Mouse (Mus musculus): ENCODE measurements around the gene Riok2. TPM values are rescaled to one million over a fixed set of nuclear protein-coding genes. Genes with fewer than 3 reads are reported as not detected.

The Riok2 gene
- polyA plus RNA-seq, 1 experiment from 2014 or later: 13.6 TPM

DNA sequence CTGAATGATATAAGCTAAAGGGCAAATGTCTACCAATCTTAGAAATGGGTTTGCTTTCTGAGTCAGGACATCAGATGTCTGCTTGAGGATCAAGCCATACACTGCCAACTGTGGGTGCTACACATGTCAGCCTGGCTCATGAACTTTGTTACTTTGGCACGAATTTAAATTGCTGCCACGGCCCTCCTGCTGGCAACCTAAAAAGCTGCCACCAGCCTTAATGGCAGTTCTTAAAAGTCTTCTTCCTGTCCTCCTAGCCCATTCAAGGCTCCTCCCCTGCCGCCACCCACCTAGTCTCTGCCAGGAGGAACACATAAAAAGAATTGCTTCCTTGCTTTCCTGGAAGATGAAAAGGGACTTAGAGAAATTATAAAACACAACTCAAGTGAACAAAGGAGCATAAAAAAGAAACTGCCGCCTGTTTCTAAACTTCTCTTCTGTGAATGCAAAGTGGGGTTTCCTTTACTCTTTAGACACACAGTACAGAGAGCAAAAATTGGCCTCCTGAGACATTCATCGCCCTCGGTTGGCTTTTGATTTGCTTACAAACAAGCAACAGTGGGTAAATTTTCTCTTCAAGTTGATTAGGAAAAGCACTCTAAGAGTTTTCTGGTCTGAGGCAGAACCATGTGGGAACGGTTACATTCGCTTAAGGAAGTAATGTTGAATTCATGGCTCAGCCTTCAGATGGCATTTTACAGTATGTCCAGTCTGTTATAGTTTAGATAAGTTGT, 30.9 kb downstream of the Riok2 start:
- Histone ChIP-seq H3K4me2 (replicated peaks; ENCODE audit: low read depth) (no peak overlapping the region), H3K27ac (ENCODE audit: low read depth, low read length) (no peak overlapping the region), H3K9ac (ENCODE audit: low read depth, low read length) (no peak overlapping the region), H3K9me3 (ENCODE audit: control insufficient read depth) (no peaks in the 10 kb centered on the region), H3K36me3 (ENCODE audit: control insufficient read depth, insufficient read depth) (no peaks in the 10 kb centered on the region), H3K4me3 (ENCODE audit: low read depth, low read length) (no peak overlapping the region), H3K4me1 (replicated peaks; ENCODE audit: control insufficient read depth, insufficient read depth, low read length) (no peaks in the 10 kb centered on the region), H3K27me3 (replicated peaks; ENCODE audit: control insufficient read depth, insufficient read depth, low read length) (no peaks in the 10 kb centered on the region)
- no peak for TF ChIP-seq CTCF (IDR thresholded peaks at IDR 0.05; ENCODE audit: low read depth)
- no peak for ATAC-seq
- WGBS: 51% methylated on average over 8 of the region's 8 CpGs

DNA sequence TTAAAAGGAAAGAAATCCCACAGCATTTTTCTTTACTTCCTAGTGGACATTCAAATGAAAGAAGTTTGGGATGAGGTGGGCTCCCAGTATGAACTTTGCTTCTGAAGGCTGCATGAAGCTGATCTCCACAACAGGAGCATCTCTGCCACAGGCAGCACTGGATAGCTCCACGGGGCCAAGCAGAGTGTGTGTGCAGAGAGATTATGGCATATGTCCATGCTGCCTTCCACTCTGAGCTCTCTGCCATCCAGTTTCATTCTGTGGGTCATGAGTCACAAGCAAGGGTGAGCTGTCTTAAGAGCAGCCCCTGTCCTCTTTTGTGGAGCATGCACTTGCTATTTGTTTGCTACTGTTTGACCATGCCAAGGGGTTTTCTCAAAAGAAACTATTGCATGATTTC, 31.5 kb downstream of the Riok2 start:
- Histone ChIP-seq H3K4me1 (replicated peaks; ENCODE audit: control insufficient read depth, insufficient read depth, low read length) (no peaks in the 10 kb centered on the region), H3K9ac (ENCODE audit: low read depth, low read length) (no peak overlapping the region), H3K27me3 (replicated peaks; ENCODE audit: control insufficient read depth, insufficient read depth, low read length) (no peaks in the 10 kb centered on the region), H3K36me3 (ENCODE audit: control insufficient read depth, insufficient read depth) (no peaks in the 10 kb centered on the region), H3K27ac (ENCODE audit: low read depth, low read length) (no peak overlapping the region), H3K9me3 (ENCODE audit: control insufficient read depth) (no peaks in the 10 kb centered on the region), H3K4me3 (ENCODE audit: low read depth, low read length) (no peak overlapping the region), H3K4me2 (replicated peaks; ENCODE audit: low read depth) (no peak overlapping the region)
- TF ChIP-seq CTCF (IDR thresholded peaks at IDR 0.05; ENCODE audit: low read depth): no peak
- ATAC-seq: no peak
- 29% methylated on average over 1 of the region's 1 CpGs for WGBS

DNA sequence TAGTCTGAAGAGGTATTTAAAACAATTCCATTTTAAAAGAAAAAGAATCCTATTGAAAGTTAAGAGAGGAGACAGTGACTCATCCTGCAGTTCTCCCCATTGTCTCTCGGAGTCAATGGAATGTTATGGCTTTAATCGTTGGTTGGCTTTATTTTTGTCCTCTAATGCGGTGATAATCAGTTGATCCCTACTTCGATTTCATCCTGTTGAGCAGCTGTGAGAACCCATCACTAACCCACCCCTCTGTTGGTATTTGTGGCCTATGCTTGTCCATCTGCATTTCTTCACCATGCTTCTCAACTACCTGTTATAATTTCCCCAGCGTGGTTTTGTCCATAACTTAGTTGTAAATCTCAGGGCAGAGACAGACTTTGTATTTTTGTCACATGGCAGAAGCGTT, 34.0 kb downstream of the Riok2 start:
- H3K9me3 ChIP-seq (ENCODE audit: control insufficient read depth): no peaks in the 10 kb centered on the region
- TF ChIP-seq CTCF (IDR thresholded peaks at IDR 0.05; ENCODE audit: low read depth): no peak
- no peaks in the 10 kb centered on the region for H3K27me3 ChIP-seq (replicated peaks; ENCODE audit: control insufficient read depth, insufficient read depth, low read length)
- no peak for ATAC-seq
- H3K9ac ChIP-seq (ENCODE audit: low read depth, low read length): no peak overlapping the region
- H3K27ac ChIP-seq (ENCODE audit: low read depth, low read length): no peak overlapping the region
- no peaks in the 10 kb centered on the region for H3K36me3 ChIP-seq (ENCODE audit: control insufficient read depth, insufficient read depth)
- 71% methylated on average over 6 of the region's 6 CpGs for whole genome bisulfite sequencing
- H3K4me1 ChIP-seq (replicated peaks; ENCODE audit: control insufficient read depth, insufficient read depth, low read length): no peaks in the 10 kb centered on the region
- no peak overlapping the region for H3K4me2 ChIP-seq (replicated peaks; ENCODE audit: low read depth)
- no peak overlapping the region for H3K4me3 ChIP-seq (ENCODE audit: low read depth, low read length)

DNA sequence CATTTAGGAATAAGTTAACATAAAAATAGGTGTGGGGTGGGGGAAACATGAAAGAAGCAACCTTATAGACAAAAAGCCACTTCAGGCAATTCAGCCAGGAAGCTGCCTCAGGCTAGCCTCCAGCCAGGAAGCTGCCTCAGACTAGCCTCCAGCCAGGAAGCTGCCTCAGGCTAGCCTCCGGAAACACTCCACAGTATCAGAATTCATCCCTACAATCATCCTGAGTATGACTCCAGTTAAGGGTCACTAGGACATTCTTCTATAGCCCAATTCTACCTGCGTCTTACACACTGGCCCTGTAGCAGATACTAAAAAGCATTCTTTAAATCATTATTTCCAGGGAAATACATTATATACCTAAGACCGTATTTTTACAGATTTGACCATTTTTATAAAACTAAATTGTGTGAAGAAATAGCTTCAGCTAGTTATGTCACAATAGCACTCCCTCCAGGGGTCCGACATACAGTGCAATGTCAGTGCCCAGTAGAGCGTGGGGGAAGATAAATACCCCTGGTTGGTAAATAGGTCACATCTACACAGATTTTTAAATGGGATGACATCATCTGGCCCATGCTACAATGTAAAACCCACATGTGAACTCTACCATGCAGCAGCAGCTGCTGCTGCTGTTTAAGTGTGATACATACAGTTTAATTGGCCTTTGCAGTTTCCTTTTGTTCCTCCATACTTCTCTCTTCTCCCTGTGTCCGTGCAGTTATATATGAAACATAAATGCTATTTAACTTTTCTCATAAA, 34.8 kb downstream of the Riok2 start:
- H3K36me3 ChIP-seq (ENCODE audit: control insufficient read depth, insufficient read depth): no peaks in the 10 kb centered on the region
- H3K27me3 ChIP-seq (replicated peaks; ENCODE audit: control insufficient read depth, insufficient read depth, low read length): no peaks in the 10 kb centered on the region
- no peak for ATAC-seq
- H3K4me1 ChIP-seq (replicated peaks; ENCODE audit: control insufficient read depth, insufficient read depth, low read length): no peaks in the 10 kb centered on the region
- H3K9ac ChIP-seq (ENCODE audit: low read depth, low read length): no peak overlapping the region
- no peak overlapping the region for H3K27ac ChIP-seq (ENCODE audit: low read depth, low read length)
- 85% methylated on average over 6 of the region's 6 CpGs for WGBS
- no peak overlapping the region for H3K4me2 ChIP-seq (replicated peaks; ENCODE audit: low read depth)
- H3K4me3 ChIP-seq (ENCODE audit: low read depth, low read length): no peak overlapping the region
- TF ChIP-seq CTCF (IDR thresholded peaks at IDR 0.05; ENCODE audit: low read depth): no peak
- H3K9me3 ChIP-seq (ENCODE audit: control insufficient read depth): no peaks in the 10 kb centered on the region

DNA sequence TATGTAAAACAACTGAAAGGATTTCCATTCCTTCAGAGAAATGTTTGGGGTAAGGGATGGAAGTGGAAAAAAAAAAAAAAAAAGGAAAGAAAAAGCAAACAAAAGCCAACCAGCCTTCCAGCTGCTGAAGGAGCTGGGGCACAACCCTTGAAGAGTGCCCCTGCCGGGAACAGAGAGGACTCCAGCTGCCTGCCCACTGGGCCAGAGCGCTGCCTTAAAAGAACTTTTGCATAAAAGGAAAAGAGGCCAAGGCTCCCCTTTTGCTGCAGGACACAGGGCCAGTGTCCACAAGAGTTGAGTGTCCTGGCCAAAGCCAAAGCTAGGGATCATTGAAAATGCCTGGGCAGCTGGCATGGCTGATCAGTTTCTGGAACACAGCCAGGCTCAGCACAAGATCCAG, 35.5 kb downstream of the Riok2 start:
- no peaks in the 10 kb centered on the region for H3K36me3 ChIP-seq (ENCODE audit: control insufficient read depth, insufficient read depth)
- H3K27ac ChIP-seq (ENCODE audit: low read depth, low read length): no peak overlapping the region
- H3K4me3 ChIP-seq (ENCODE audit: low read depth, low read length): no peak overlapping the region
- no peaks in the 10 kb centered on the region for H3K4me1 ChIP-seq (replicated peaks; ENCODE audit: control insufficient read depth, insufficient read depth, low read length)
- H3K27me3 ChIP-seq (replicated peaks; ENCODE audit: control insufficient read depth, insufficient read depth, low read length): no peaks in the 10 kb centered on the region
- no peak overlapping the region for H3K9ac ChIP-seq (ENCODE audit: low read depth, low read length)
- no peak overlapping the region for H3K4me2 ChIP-seq (replicated peaks; ENCODE audit: low read depth)
- no peak for TF ChIP-seq CTCF (IDR thresholded peaks at IDR 0.05; ENCODE audit: low read depth)
- WGBS: 30% methylated on average over 2 of the region's 2 CpGs
- no peaks in the 10 kb centered on the region for H3K9me3 ChIP-seq (ENCODE audit: control insufficient read depth)
- ATAC-seq: no peak

DNA sequence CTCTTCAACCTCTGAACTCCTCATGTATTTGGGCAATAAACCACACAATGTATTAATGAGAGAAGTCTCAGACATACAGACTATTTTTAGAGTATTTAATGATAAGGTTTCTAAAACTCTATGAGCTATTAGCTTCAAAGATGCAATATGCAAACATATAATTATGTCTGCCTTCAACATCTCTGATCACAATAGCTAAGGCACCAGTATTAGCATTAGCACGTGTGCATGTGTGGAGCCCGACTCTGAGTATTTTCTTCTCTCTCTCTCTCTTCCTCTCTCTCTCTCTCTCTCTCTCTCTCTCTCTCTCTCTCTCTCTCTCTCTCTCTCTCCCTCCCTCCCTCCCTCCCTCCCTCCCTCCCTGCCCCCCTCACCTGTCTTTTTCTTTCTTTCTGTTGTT, 37.3 kb downstream of the Riok2 start:
- Histone ChIP-seq H3K27me3 (replicated peaks; ENCODE audit: control insufficient read depth, insufficient read depth, low read length) (no peaks in the 10 kb centered on the region), H3K36me3 (ENCODE audit: control insufficient read depth, insufficient read depth) (no peaks in the 10 kb centered on the region), H3K4me3 (ENCODE audit: low read depth, low read length) (no peak overlapping the region), H3K4me1 (replicated peaks; ENCODE audit: control insufficient read depth, insufficient read depth, low read length) (no peaks in the 10 kb centered on the region), H3K9ac (ENCODE audit: low read depth, low read length) (no peak overlapping the region), H3K9me3 (ENCODE audit: control insufficient read depth) (no peaks in the 10 kb centered on the region), H3K4me2 (replicated peaks; ENCODE audit: low read depth) (no peak overlapping the region), H3K27ac (ENCODE audit: low read depth, low read length) (no peak overlapping the region)
- no peak for TF ChIP-seq CTCF (IDR thresholded peaks at IDR 0.05; ENCODE audit: low read depth)
- WGBS: 84% methylated on average over 2 of the region's 2 CpGs
- ATAC-seq: no peak
